Mouse (Mus musculus): ENCODE measurements around the gene Bcl2l11. TPM values are rescaled to one million over a fixed set of nuclear protein-coding genes. Genes with fewer than 3 reads are reported as not detected.

Gene Bcl2l11
- polyA plus RNA-seq, 1 experiment from 2014 or later = 19.9 TPM

DNA sequence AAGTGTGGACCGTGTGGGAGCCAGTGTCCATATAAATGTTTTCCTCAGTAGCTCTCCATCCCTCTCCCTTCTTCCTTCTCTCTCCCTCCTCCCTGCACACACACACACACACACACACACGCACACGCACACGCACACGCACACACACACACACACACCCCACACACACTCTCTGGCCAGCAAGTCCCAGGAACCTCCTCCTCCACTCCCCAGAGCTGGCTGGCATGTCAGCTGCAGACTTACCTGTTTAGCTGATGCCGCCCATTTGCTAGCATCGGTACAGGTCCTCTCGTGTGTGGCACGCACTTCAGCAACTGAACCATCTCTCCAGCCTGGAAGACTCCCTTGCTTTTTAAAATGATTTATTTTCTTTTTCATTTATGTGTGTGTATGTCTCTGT lies 6.9 kb upstream of the Bcl2l11 start:
- Histone ChIP-seq H3K4me2 (replicated peaks; ENCODE audit: low read depth, low read length) (no peak overlapping the region), H3K9me3 (ENCODE audit: control insufficient read depth, low read depth, low read length) (no peaks in the 10 kb centered on the region), H3K4me3 (ENCODE audit: low read depth, low read length) (no peak overlapping the region), H3K9ac (replicated peaks; ENCODE audit: low read depth, low read length) (no peak overlapping the region), H3K27me3 (ENCODE audit: control insufficient read depth, insufficient read depth, low read length) (0 out of 2 replicates have a peak, but pooled peaks cover 3% of the 10 kb centered on the region), H3K27ac (ENCODE audit: low read length) (no peak overlapping the region), H3K36me3 (ENCODE audit: control insufficient read depth, insufficient read depth, low read length) (no peaks in the 10 kb centered on the region), H3K4me1 (ENCODE audit: control insufficient read depth, insufficient read depth, low read length) (peaks cover 10% of the 10 kb centered on the region; the same call in 1 of the 2 replicates)
- WGBS = 85% methylated on average over 9 of the region's 9 CpGs
- no peak for ATAC-seq (ENCODE audit: insufficient number of reproducible peaks, insufficient read depth, low FRiP score, low read depth)

DNA sequence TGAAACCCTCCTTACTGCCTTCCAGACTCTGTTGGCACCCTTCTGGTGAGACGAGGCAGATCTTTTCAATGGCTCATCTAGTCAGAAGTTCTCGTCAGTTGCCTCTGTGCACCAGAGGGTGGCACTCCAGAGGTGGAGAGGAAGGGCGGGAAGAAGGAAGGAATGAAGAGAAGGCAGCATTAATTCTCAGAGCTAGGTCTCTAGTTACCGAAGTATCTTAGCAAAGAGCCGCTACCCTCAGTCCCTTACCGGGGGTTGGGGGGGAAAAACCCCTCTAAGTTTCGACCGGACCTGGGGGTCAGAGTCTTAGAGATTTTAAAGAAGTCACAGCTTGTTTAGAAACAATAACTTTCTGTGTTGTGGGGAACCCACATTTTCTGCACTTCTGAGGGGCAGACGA lies 3.3 kb upstream of the Bcl2l11 start:
- no peaks in the 10 kb centered on the region for H3K36me3 ChIP-seq (ENCODE audit: control insufficient read depth, insufficient read depth, low read length)
- H3K4me2 ChIP-seq (replicated peaks; ENCODE audit: low read depth, low read length) = peak overlapping the region; percentile 92
- H3K4me3 ChIP-seq (ENCODE audit: low read depth, low read length) = peak overlapping the region; percentile 87
- H3K9me3 ChIP-seq (ENCODE audit: control insufficient read depth, low read depth, low read length) = no peaks in the 10 kb centered on the region
- peaks cover 19% of the 10 kb centered on the region; the same call in 1 of the 2 replicates for H3K4me1 ChIP-seq (ENCODE audit: control insufficient read depth, insufficient read depth, low read length)
- 4% methylated on average over 9 of the region's 9 CpGs for WGBS
- H3K27ac ChIP-seq (ENCODE audit: low read length) = no peak overlapping the region
- no peak for ATAC-seq (ENCODE audit: insufficient number of reproducible peaks, insufficient read depth, low FRiP score, low read depth)
- 0 out of 2 replicates have a peak, but pooled peaks cover 3% of the 10 kb centered on the region for H3K27me3 ChIP-seq (ENCODE audit: control insufficient read depth, insufficient read depth, low read length)
- no peak overlapping the region; the same call in 1 of the 2 replicates for H3K9ac ChIP-seq (replicated peaks; ENCODE audit: low read depth, low read length)

DNA sequence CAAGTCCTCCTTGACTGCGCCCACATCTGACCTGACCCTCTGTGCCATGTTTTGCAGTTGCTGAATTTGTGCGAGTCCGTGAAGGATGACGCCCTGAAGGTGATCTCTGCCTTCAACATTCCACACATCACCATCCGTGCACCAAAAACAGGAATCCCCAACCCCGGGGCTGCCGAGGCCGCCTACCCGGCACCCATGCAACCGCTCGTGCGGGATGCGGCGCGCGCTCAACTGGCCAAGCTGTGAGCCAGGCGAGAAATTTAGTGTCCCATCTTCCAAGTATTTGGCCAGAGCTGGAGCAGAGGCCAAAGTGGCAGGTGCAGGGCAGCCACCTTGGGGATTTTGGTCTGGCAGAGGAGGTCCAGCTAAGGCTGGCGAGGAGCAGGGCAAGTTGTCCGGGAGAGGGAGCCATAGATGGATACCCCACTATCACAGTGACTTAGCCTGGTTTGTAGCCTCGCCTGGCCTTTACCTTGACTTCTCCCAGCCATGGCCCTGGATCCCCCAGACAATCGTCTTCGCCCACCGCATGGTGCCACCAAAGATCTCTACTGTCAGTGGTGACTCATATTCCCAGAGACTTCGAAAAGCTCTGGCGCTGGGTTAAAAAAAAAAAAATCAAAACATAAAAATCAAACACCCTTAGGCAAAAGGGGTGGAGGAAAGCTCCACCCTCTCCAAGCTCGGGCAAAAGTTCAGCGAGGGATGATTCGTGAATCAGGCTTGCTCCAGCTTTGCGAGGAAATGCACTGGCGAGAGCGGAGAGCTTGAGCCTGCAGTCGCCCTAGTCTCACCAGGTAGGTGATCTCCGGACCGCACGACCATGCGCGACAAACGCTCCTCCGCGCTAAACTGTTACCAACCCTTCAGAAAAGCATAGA lies 2.7 kb upstream of the Bcl2l11 start:
- Histone ChIP-seq H3K27ac (ENCODE audit: low read length) (no peak overlapping the region), H3K4me1 (ENCODE audit: control insufficient read depth, insufficient read depth, low read length) (peaks cover 19% of the 10 kb centered on the region; the same call in 1 of the 2 replicates), H3K9ac (replicated peaks; ENCODE audit: low read depth, low read length) (no peak overlapping the region; the same call in 1 of the 2 replicates), H3K36me3 (ENCODE audit: control insufficient read depth, insufficient read depth, low read length) (no peaks in the 10 kb centered on the region), H3K4me2 (replicated peaks; ENCODE audit: low read depth, low read length) (peak overlapping the region; percentile 92), H3K27me3 (ENCODE audit: control insufficient read depth, insufficient read depth, low read length) (0 out of 2 replicates have a peak, but pooled peaks cover 3% of the 10 kb centered on the region), H3K4me3 (ENCODE audit: low read depth, low read length) (peak overlapping the region; percentile 87), H3K9me3 (ENCODE audit: control insufficient read depth, low read depth, low read length) (no peaks in the 10 kb centered on the region)
- 2% methylated on average over 40 of the region's 40 CpGs for WGBS
- ATAC-seq (ENCODE audit: insufficient number of reproducible peaks, insufficient read depth, low FRiP score, low read depth) = no peak

DNA sequence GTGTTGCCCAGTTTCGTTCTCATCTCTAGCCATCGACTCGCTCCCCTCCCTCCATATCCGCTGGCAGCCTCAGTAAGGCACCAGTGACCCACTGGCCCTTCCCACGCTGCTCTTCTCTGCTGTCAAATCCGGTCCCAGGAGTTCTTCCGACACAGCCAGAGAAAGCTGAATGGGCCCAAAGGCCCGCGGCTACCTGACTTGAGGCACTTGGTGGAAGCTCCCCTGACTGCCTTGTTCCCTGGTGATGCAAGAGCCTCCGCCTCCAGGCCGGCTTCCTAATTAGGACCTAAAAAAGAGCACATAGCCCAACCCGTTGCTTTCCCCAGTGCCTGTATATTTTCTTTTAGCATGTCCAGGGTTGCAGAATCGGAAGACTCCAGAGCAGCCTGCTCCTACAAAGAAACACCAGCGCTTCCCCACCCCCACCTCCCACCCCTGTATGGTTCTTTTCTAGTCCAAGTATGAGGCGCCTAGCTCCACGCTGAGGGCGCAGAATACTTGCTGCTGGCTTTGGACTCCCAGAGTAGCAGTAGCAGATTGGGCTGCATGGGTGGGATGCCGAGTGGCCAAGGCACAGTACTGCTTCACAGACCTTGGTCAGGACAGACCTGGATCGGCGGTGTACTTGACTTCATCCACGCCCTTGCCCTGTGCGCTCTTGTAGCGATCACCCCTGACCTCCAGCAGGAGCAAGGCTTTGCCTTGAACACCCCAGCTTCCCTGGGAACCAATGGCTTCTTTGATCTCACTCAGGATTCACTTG lies 1.7 kb upstream of the Bcl2l11 start:
- 0 out of 2 replicates have a peak overlapping the region, but pooled peaks have one; percentile 6 for H3K9ac ChIP-seq (replicated peaks; ENCODE audit: low read depth, low read length)
- H3K27me3 ChIP-seq (ENCODE audit: control insufficient read depth, insufficient read depth, low read length) = 0 out of 2 replicates have a peak, but pooled peaks cover 3% of the 10 kb centered on the region
- H3K27ac ChIP-seq (ENCODE audit: low read length) = no peak overlapping the region
- 9% methylated on average over 23 of the region's 23 CpGs for WGBS
- no peaks in the 10 kb centered on the region for H3K36me3 ChIP-seq (ENCODE audit: control insufficient read depth, insufficient read depth, low read length)
- peaks cover 28% of the 10 kb centered on the region for H3K4me1 ChIP-seq (ENCODE audit: control insufficient read depth, insufficient read depth, low read length)
- H3K4me3 ChIP-seq (ENCODE audit: low read depth, low read length) = peak overlapping the region; percentile 87
- H3K4me2 ChIP-seq (replicated peaks; ENCODE audit: low read depth, low read length) = peak overlapping the region; percentile 92
- no peaks in the 10 kb centered on the region for H3K9me3 ChIP-seq (ENCODE audit: control insufficient read depth, low read depth, low read length)
- ATAC-seq (ENCODE audit: insufficient number of reproducible peaks, insufficient read depth, low FRiP score, low read depth) = no peak

DNA sequence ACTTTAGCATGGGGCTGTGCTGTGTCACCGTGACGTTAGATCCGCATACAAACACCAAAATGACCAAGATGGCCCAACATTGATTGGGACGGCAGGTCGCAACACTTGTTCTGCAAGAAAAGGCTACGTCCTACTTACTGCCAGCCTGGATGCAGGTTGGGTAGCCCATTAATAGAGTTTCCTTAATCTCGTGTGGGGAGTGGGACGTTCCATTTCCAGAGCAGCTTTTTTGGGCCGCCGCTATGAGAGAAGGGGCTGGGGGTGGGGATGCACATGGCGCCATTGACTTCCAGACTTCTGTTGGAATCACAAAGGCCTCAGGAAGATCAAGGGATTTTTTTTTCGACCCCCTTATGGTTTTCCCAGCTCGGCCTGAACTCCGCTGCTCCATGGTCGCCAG lies 1.1 kb upstream of the Bcl2l11 start:
- Histone ChIP-seq H3K4me1 (ENCODE audit: control insufficient read depth, insufficient read depth, low read length) (peaks cover 28% of the 10 kb centered on the region), H3K27ac (ENCODE audit: low read length) (no peak overlapping the region), H3K27me3 (ENCODE audit: control insufficient read depth, insufficient read depth, low read length) (0 out of 2 replicates have a peak, but pooled peaks cover 3% of the 10 kb centered on the region), H3K4me2 (replicated peaks; ENCODE audit: low read depth, low read length) (peak overlapping the region; percentile 92), H3K9ac (replicated peaks; ENCODE audit: low read depth, low read length) (0 out of 2 replicates have a peak overlapping the region, but pooled peaks have one; percentile 6), H3K9me3 (ENCODE audit: control insufficient read depth, low read depth, low read length) (no peaks in the 10 kb centered on the region), H3K4me3 (ENCODE audit: low read depth, low read length) (peak overlapping the region; percentile 87), H3K36me3 (ENCODE audit: control insufficient read depth, insufficient read depth, low read length) (no peaks in the 10 kb centered on the region; the same call in 1 of the 2 replicates)
- WGBS = 10% methylated on average over 15 of the region's 15 CpGs
- ATAC-seq (ENCODE audit: insufficient number of reproducible peaks, insufficient read depth, low FRiP score, low read depth) = no peak

DNA sequence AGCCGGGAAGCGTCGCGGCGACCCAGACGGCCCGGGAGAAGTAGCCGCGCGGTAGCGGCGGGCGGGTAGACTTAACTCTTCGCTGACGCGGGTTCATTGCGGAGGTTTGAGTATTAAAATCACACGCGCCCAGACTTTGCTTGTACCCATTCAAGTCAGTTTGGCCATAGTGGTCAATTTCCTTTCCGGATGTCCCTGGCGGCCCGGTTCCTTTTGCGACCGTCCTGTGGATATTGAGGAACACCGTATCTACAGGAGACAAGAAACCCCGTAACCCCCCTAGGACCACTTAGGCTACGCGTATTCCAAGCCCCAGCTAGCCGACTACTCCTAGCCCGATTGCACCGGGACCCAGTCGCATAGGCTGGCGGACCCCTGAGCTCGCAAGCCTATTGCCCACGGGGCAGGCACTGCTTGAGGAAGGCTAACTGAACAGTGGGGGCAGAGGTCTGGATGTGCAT lies 783 bp downstream of the Bcl2l11 start:
- peaks cover 12% of the 10 kb centered on the region for H3K36me3 ChIP-seq (ENCODE audit: control insufficient read depth, insufficient read depth, low read length)
- H3K27me3 ChIP-seq (ENCODE audit: control insufficient read depth, insufficient read depth, low read length) = 0 out of 2 replicates have a peak, but pooled peaks cover 3% of the 10 kb centered on the region
- H3K9me3 ChIP-seq (ENCODE audit: control insufficient read depth, low read depth, low read length) = no peaks in the 10 kb centered on the region
- peak overlapping the region; percentile 87 for H3K4me3 ChIP-seq (ENCODE audit: low read depth, low read length)
- under 1% methylated on average over 35 of the region's 35 CpGs for WGBS
- H3K4me1 ChIP-seq (ENCODE audit: control insufficient read depth, insufficient read depth, low read length) = peaks cover 33% of the 10 kb centered on the region
- no peak for ATAC-seq (ENCODE audit: insufficient number of reproducible peaks, insufficient read depth, low FRiP score, low read depth)
- peak overlapping the region; percentile 94; the same call in 1 of the 2 replicates for H3K27ac ChIP-seq (ENCODE audit: low read length)
- peak overlapping the region; percentile 72 for H3K9ac ChIP-seq (replicated peaks; ENCODE audit: low read depth, low read length)
- H3K4me2 ChIP-seq (replicated peaks; ENCODE audit: low read depth, low read length) = peak overlapping the region; percentile 92

DNA sequence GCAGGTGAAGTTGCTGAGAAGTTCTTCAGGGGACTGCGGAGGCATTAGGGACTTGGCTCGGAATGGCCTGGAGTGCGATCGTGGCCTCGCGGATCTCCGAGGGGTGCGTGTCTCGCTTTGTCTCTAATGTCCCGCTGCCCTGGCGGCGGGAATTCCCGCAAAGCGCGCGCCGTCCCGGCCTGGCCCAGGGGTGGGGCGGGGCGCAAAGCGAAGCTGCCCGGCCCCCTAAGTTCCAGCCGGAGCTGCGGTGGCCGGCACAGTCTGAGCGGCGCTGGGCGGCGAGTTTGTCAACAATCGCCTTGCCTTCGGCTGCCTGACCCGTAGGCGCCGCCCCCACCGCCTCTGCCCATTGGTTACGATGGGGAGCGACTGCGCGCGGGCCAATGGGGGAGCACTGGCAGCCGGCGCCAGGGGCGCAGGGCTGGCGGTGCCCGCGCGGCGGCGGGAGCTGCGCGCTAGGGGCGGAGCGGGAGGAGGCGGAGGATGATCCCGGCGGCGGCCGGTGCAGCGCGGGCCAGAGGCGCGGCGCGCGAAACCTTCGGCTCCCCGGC lies 1.4 kb downstream of the Bcl2l11 start:
- Histone ChIP-seq H3K27me3 (ENCODE audit: control insufficient read depth, insufficient read depth, low read length) (0 out of 2 replicates have a peak, but pooled peaks cover 3% of the 10 kb centered on the region), H3K4me3 (ENCODE audit: low read depth, low read length) (peak overlapping the region; percentile 87), H3K27ac (ENCODE audit: low read length) (peak overlapping the region; percentile 94), H3K9ac (replicated peaks; ENCODE audit: low read depth, low read length) (peak overlapping the region; percentile 72), H3K4me1 (ENCODE audit: control insufficient read depth, insufficient read depth, low read length) (peaks cover 33% of the 10 kb centered on the region), H3K36me3 (ENCODE audit: control insufficient read depth, insufficient read depth, low read length) (peaks cover 15% of the 10 kb centered on the region), H3K9me3 (ENCODE audit: control insufficient read depth, low read depth, low read length) (no peaks in the 10 kb centered on the region), H3K4me2 (replicated peaks; ENCODE audit: low read depth, low read length) (peak overlapping the region; percentile 92)
- peak; percentile 87 for ATAC-seq (ENCODE audit: insufficient number of reproducible peaks, insufficient read depth, low FRiP score, low read depth)
- WGBS = 0% methylated on average over 64 of the region's 67 CpGs
